Mouse (Mus musculus) urinary bladder, postnatal 25 days (tissue): ENCODE results near the gene Hist1h2be.

Experiments
- DNase-seq: peaks from one replicate; pipeline ENCODE4 v3.0.0; 2022; ENCODE audit warnings: low spot score

Hist1h2be gene

GRCm38 (mm10) chr13:23620733-23621531, at the start of gene Hist1h2be:
Gene Hist1h2be, minus strand, starts transcription at chr13:23621124.
- peak; percentile 31 for DNase-seq

GRCm38 (mm10) chr13:23662536-23662935, 41.6 kb upstream of the Hist1h2be start:
- no peak for DNase-seq

- no peak for DNase-seq
Observed at GRCm38 (mm10) chr13:23659636-23660366, 38.9 kb upstream of the Hist1h2be start.

- no peak for DNase-seq
Observed at GRCm38 (mm10) chr13:23630653-23631052, 9.7 kb upstream of the Hist1h2be start.

GRCm38 (mm10) chr13:23622861-23623450, 2.0 kb upstream of the Hist1h2be start:
- DNase-seq: no peak

- DNase-seq: peak; percentile 84
Observed at GRCm38 (mm10) chr13:23622175-23622671, 1.3 kb upstream of the Hist1h2be start, which contains the start of gene Hist1h1e. Gene Hist1h1e, minus strand, starts transcription at chr13:23622558.

GRCm38 (mm10) chr13:23621532-23622174, 729 bp upstream of the Hist1h2be start:
- peak; percentile 48 for DNase-seq

- DNase-seq: no peak
Observed at GRCm38 (mm10) chr13:23620056-23620732, 730 bp downstream of the Hist1h2be start.

- DNase-seq: no peak
Observed at GRCm38 (mm10) chr13:23611638-23612037, 9.3 kb downstream of the Hist1h2be start.

GRCm38 (mm10) chr13:23610393-23610792, 10.5 kb downstream of the Hist1h2be start:
- DNase-seq: no peak

- no peak for DNase-seq
Observed at GRCm38 (mm10) chr13:23609844-23610243, 11.1 kb downstream of the Hist1h2be start.

GRCm38 (mm10) chr13:23609209-23609608, 11.7 kb downstream of the Hist1h2be start:
- DNase-seq: no peak

GRCm38 (mm10) chr13:23605052-23605451, 15.9 kb downstream of the Hist1h2be start:
- no peak for DNase-seq

- DNase-seq: no peak
Observed at GRCm38 (mm10) chr13:23604452-23604851, 16.5 kb downstream of the Hist1h2be start.

GRCm38 (mm10) chr13:23603182-23603699, 17.7 kb downstream of the Hist1h2be start:
- no peak for DNase-seq

GRCm38 (mm10) chr13:23597957-23598356, 23.0 kb downstream of the Hist1h2be start:
- peak; percentile 83 for DNase-seq

- no peak for DNase-seq
Observed at GRCm38 (mm10) chr13:23595622-23596372, 25.1 kb downstream of the Hist1h2be start.

GRCm38 (mm10) chr13:23595185-23595584, 25.7 kb downstream of the Hist1h2be start:
- DNase-seq: no peak

GRCm38 (mm10) chr13:23593051-23593770, 27.7 kb downstream of the Hist1h2be start:
- DNase-seq: no peak

GRCm38 (mm10) chr13:23592614-23593013, 28.3 kb downstream of the Hist1h2be start:
- DNase-seq: no peak
